Mouse (Mus musculus): ENCODE results near the gene Mfn1. TPM values are rescaled to one million over a fixed set of nuclear protein-coding genes. Genes with fewer than 3 reads are reported as not detected.

Gene Mfn1
- polyA plus RNA-seq, 1 experiment from 2014 or later: 32.2 TPM

DNA sequence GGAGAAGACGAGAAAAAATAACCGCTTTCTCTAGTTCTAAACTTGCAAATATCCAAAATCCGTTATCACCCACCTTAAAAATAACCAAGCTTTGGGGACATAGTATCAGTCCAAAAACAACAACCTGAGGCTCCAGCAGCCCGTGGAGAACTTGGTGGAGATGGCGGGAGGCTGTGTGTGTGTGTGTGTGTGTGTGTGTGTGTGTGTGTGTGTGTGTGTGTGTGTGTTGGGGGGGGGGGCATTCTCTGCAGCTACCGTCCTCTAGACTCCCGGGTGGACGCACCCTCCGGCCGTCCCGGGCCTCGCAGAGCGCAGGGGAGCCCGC lies 86.7 kb downstream of the Mfn1 start:
- Histone ChIP-seq H3K36me3 (ENCODE audit: control insufficient read depth, insufficient read depth, low read length) (no peaks in the 10 kb centered on the region), H3K4me3 (ENCODE audit: low read length) (peak overlapping the region; percentile 76), H3K4me2 (ENCODE audit: low read depth, low read length) (peak overlapping the region; percentile 59), H3K27ac (ENCODE audit: low read length) (peak overlapping the region; percentile 63; the same call in 1 of the 2 replicates), H3K9ac (ENCODE audit: low read length) (peak overlapping the region; percentile 80), H3K9me3 (ENCODE audit: control insufficient read depth, low read length) (no peaks in the 10 kb centered on the region), H3K4me1 (replicated peaks; ENCODE audit: control insufficient read depth, insufficient read depth, low read length) (peaks cover 8% of the 10 kb centered on the region; the same call in 1 of the 2 replicates), H3K27me3 (ENCODE audit: control insufficient read depth, insufficient read depth, low read depth, low read length) (no peaks in the 10 kb centered on the region)
- WGBS: 7% methylated on average over 11 of the region's 14 CpGs
- ATAC-seq (ENCODE audit: low read depth): no peak

DNA sequence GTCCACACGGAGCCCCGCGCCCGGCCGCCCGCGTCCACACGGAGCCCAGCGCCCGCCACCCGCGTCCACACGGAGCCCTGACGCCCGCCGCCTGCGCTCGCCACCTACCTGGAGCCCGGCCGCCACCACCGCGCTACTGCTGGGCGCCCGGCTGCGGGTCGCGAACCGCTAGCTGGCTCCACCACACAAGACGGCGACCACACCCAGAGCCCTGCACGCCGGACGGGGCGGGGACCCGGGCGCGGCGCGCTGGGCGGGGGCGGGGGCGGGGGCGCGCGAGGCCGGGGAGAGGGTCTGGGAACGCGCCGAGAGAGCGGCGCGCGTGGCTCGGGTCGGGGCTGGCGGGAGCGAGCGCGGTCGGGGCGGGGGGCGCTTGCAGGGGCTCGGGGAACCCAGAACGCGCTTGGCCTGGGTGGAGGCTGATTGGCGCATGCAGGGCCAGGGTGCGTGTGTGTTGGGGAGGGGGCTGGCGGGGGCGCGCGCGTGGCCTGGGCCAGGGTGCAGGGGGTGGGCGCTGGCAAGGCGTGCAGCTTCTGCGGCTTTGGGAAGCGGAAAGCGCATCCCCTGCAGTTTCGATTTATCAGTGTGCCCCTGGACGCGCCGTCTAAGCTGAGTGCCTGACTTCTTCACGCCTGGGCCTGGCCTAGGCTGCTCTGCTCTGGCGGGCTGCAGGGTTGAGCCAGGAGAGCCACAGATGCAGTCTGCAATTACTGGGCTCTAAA lies 87.2 kb downstream of the Mfn1 start, which contains the start of gene Gnb4:
Gene Gnb4 (minus strand): TSS at position 255 of the 722 bp plus-strand sequence.
- Histone ChIP-seq H3K27ac (ENCODE audit: low read length) (peak within 1 kb of the TSS; percentile 63), H3K4me1 (replicated peaks; ENCODE audit: control insufficient read depth, insufficient read depth, low read length) (peaks cover 8% of the 10 kb centered on the region; the same call in 1 of the 2 replicates), H3K27me3 (ENCODE audit: control insufficient read depth, insufficient read depth, low read depth, low read length) (no peaks in the 10 kb centered on the region), H3K4me2 (ENCODE audit: low read depth, low read length) (peak within 1 kb of the TSS; percentile 59), H3K36me3 (ENCODE audit: control insufficient read depth, insufficient read depth, low read length) (no peaks in the 10 kb centered on the region), H3K4me3 (ENCODE audit: low read length) (peak within 1 kb of the TSS; percentile 76), H3K9me3 (ENCODE audit: control insufficient read depth, low read length) (no peaks in the 10 kb centered on the region), H3K9ac (ENCODE audit: low read length) (peak within 1 kb of the TSS; percentile 80)
- under 1% methylated on average over 58 of the region's 83 CpGs for WGBS
- peak; percentile 93 for ATAC-seq (ENCODE audit: low read depth)

DNA sequence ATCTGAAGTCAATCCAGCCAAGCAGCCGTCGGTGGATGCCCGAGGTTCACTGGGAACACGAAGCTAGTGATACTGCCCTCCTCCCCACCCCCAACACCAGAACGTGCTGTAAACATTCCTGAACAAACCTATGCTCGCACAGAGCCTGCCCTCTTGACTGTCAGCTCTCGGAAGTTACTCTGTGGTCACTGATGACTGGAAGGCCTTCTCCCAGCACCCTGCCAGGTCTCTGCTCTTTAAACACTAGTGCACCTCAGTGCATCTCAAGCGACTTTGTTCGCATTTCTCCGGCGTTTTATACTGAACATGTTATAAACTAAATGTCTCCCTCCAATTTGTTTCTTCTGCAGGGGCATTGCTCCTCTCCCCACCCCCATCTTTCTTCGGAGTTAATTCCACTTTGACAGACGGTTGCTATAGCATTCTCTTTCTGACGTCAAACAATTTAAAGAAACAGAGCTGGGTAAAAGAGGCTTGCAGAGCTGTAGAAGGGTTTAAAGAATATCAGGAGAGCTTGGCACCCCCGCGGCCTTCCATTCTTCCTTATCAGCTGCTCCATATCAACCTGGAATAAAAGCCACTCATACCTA lies 87.9 kb downstream of the Mfn1 start:
- no peaks in the 10 kb centered on the region for H3K36me3 ChIP-seq (ENCODE audit: control insufficient read depth, insufficient read depth, low read length)
- no peaks in the 10 kb centered on the region for H3K9me3 ChIP-seq (ENCODE audit: control insufficient read depth, low read length)
- H3K4me3 ChIP-seq (ENCODE audit: low read length): peak overlapping the region; percentile 76
- ATAC-seq (ENCODE audit: low read depth): peak; percentile 53
- peak overlapping the region; percentile 59 for H3K4me2 ChIP-seq (ENCODE audit: low read depth, low read length)
- peak overlapping the region; percentile 63 for H3K27ac ChIP-seq (ENCODE audit: low read length)
- H3K27me3 ChIP-seq (ENCODE audit: control insufficient read depth, insufficient read depth, low read depth, low read length): no peaks in the 10 kb centered on the region
- H3K9ac ChIP-seq (ENCODE audit: low read length): peak overlapping the region; percentile 80
- H3K4me1 ChIP-seq (replicated peaks; ENCODE audit: control insufficient read depth, insufficient read depth, low read length): peaks cover 8% of the 10 kb centered on the region; the same call in 1 of the 2 replicates
- WGBS: 7% methylated on average over 16 of the region's 16 CpGs

DNA sequence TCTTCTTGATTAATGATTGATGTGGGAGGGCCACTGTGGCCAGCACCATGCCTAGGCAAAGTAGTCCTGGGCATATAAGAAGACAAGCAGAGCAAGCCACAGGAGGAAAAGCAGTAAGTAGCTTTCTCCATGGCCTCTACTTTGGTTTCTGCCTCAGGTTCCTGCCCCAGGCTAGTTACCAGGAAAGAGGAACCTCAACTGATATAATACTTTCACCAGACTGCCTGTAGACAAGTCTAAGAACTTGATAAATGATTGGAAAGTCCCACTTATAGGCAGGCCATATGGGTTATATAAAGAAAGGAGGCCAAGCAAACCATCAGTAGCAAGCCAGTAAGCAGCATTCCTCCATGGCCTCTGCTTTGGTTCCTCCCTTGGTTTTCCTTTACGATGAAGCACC lies 92.4 kb downstream of the Mfn1 start:
- 88% methylated on average over 1 of the region's 1 CpGs for WGBS
- Histone ChIP-seq H3K9me3 (ENCODE audit: control insufficient read depth, low read length) (no peaks in the 10 kb centered on the region), H3K36me3 (ENCODE audit: control insufficient read depth, insufficient read depth, low read length) (no peaks in the 10 kb centered on the region), H3K4me1 (replicated peaks; ENCODE audit: control insufficient read depth, insufficient read depth, low read length) (no peaks in the 10 kb centered on the region; the same call in 1 of the 2 replicates), H3K27ac (ENCODE audit: low read length) (no peak overlapping the region), H3K9ac (ENCODE audit: low read length) (no peak overlapping the region), H3K4me3 (ENCODE audit: low read length) (no peak overlapping the region), H3K4me2 (ENCODE audit: low read depth, low read length) (no peak overlapping the region), H3K27me3 (ENCODE audit: control insufficient read depth, insufficient read depth, low read depth, low read length) (no peaks in the 10 kb centered on the region)
- no peak for ATAC-seq (ENCODE audit: low read depth)

DNA sequence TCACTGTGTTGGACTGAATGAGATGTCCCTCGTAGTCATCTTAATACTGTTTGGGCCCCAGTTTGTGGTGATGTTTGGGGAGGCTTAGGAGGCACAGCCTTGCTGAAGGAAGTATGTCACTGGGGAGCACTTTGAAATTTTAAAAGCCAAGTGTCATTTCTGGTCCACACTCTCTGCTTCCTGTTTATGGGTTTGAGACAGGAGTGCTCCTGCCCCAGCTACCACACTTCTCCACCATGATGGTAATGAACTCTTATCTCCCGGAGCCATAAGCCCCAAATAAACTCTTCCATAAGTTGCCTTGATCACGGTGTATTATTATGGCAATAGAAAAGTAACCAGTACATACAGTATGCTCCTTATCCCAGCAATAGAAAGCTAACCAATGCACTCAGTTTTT lies 92.8 kb downstream of the Mfn1 start:
- H3K4me2 ChIP-seq (ENCODE audit: low read depth, low read length): no peak overlapping the region
- H3K4me3 ChIP-seq (ENCODE audit: low read length): no peak overlapping the region
- no peaks in the 10 kb centered on the region for H3K9me3 ChIP-seq (ENCODE audit: control insufficient read depth, low read length)
- no peak for ATAC-seq (ENCODE audit: low read depth)
- H3K4me1 ChIP-seq (replicated peaks; ENCODE audit: control insufficient read depth, insufficient read depth, low read length): no peaks in the 10 kb centered on the region; the same call in 1 of the 2 replicates
- H3K36me3 ChIP-seq (ENCODE audit: control insufficient read depth, insufficient read depth, low read length): no peaks in the 10 kb centered on the region
- no peak overlapping the region for H3K9ac ChIP-seq (ENCODE audit: low read length)
- H3K27ac ChIP-seq (ENCODE audit: low read length): no peak overlapping the region
- no peaks in the 10 kb centered on the region for H3K27me3 ChIP-seq (ENCODE audit: control insufficient read depth, insufficient read depth, low read depth, low read length)
- 76% methylated on average over 3 of the region's 3 CpGs for WGBS

DNA sequence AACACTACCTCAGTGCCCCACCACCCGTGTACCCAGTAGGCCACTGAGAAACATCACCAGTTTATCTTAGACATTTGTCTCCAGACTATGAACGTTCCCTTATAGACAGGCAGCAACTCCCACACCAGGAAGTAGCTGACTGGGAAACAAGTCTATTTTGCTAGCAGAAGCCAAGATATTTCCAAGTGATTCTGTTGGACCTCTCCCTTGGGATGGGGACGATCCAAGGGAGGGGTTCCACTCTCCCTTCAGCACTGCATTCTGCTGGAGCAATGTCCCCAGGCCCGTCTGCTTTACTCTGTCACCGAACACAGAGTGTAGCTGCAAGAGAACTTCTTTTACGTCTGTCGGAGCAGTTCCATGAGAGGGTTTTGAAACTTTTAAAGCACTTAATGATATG lies 98.9 kb downstream of the Mfn1 start:
- Histone ChIP-seq H3K9me3 (ENCODE audit: control insufficient read depth, low read length) (no peaks in the 10 kb centered on the region), H3K4me3 (ENCODE audit: low read length) (no peak overlapping the region), H3K27me3 (ENCODE audit: control insufficient read depth, insufficient read depth, low read depth, low read length) (no peaks in the 10 kb centered on the region), H3K4me2 (ENCODE audit: low read depth, low read length) (no peak overlapping the region), H3K27ac (ENCODE audit: low read length) (no peak overlapping the region), H3K9ac (ENCODE audit: low read length) (no peak overlapping the region), H3K4me1 (replicated peaks; ENCODE audit: control insufficient read depth, insufficient read depth, low read length) (no peaks in the 10 kb centered on the region), H3K36me3 (ENCODE audit: control insufficient read depth, insufficient read depth, low read length) (no peaks in the 10 kb centered on the region)
- WGBS: 75% methylated on average over 7 of the region's 7 CpGs
- no peak for ATAC-seq (ENCODE audit: low read depth)

Other genes starting within 250 kb of the Mfn1 start
- 2.8 and 3.0 TPM in 2 replicates for gene Zmat3, start 163.5 kb upstream of the Mfn1 start, polyA plus RNA-seq (2015; fragmentation: Nextera tagmentation; extraction: Ambion mirVana)
- 9.7 and 10.2 TPM in 2 replicates for gene Pik3ca, start 131.8 kb upstream of the Mfn1 start, polyA plus RNA-seq (2015; fragmentation: Nextera tagmentation; extraction: Ambion mirVana)
- 0.09 and 0.13 TPM in 2 replicates for gene Kcnmb3, start 37.2 kb upstream of the Mfn1 start, polyA plus RNA-seq (2015; fragmentation: Nextera tagmentation; extraction: Ambion mirVana)
- 36.1 and 37.0 TPM in 2 replicates for gene Zfp639, start 19.2 kb upstream of the Mfn1 start, polyA plus RNA-seq (2015; fragmentation: Nextera tagmentation; extraction: Ambion mirVana)
- 83.1 and 89.1 TPM in 2 replicates for gene Gnb4, start 87.1 kb downstream of the Mfn1 start, polyA plus RNA-seq (2015; fragmentation: Nextera tagmentation; extraction: Ambion mirVana)
- gene Actl6a, start 176.8 kb downstream of the Mfn1 start, polyA plus RNA-seq (2015; fragmentation: Nextera tagmentation; extraction: Ambion mirVana): 152 and 155 TPM in 2 replicates
- 303 and 310 TPM in 2 replicates for gene Ndufb5, start 207.5 kb downstream of the Mfn1 start, polyA plus RNA-seq (2015; fragmentation: Nextera tagmentation; extraction: Ambion mirVana)
- gene Mrpl47, start 208.1 kb downstream of the Mfn1 start, polyA plus RNA-seq (2015; fragmentation: Nextera tagmentation; extraction: Ambion mirVana): 28.3 and 28.9 TPM in 2 replicates